Mouse (Mus musculus): ENCODE data around the gene Tyk2. TPM values are rescaled to one million over a fixed set of nuclear protein-coding genes. Genes with fewer than 3 reads are reported as not detected.
A peak's percentile ranks its signal among the peaks of the same experiment; 100 is the strongest.

Gene Tyk2
- total and polyA plus RNA-seq, 3 experiments: 16.6 to 19.0 (median 17.4) TPM

GRCm38 (mm10) chr9:21164072-21164471 is 33.0 kb upstream of the Tyk2 start:
- DNase-seq (ENCODE audit: low spot score) (no peak), ATAC-seq (ENCODE audit: extremely low read depth, insufficient number of reproducible peaks, low FRiP score, poor library complexity, severe bottlenecking) (no peak)
- peaks cover 39% of the 10 kb centered on the region for H3K4me1 ChIP-seq (ENCODE audit: insufficient read depth, low read depth, low read length)
- H3K36me3 ChIP-seq (replicated peaks): no peaks in the 10 kb centered on the region
- peaks cover 54% of the 10 kb centered on the region for H3K27me3 ChIP-seq (ENCODE audit: insufficient read depth, low read length)
- TF ChIP-seq TAL1 (conservative IDR thresholded peaks at IDR 0.05; ENCODE audit: low read depth, low read length): no peak
- TF ChIP-seq GATA1 (IDR thresholded peaks at IDR 0.05; ENCODE audit: borderline replicate concordance, low read length): no peak
- no peak for TF ChIP-seq CTCF (IDR thresholded peaks at IDR 0.05; ENCODE audit: low read depth, low read length)
- no peak overlapping the region for H3K4me3 ChIP-seq (ENCODE audit: low read depth, low read length)
- no peaks in the 10 kb centered on the region for H3K9me3 ChIP-seq (replicated peaks)

- Histone ChIP-seq H3K4me1 (ENCODE audit: insufficient read depth, low read depth, low read length) (peaks cover 32% of the 10 kb centered on the region), H3K9me3 (replicated peaks) (no peaks in the 10 kb centered on the region), H3K36me3 (replicated peaks) (no peaks in the 10 kb centered on the region), H3K4me3 (ENCODE audit: low read depth, low read length) (no peak overlapping the region), H3K27me3 (ENCODE audit: insufficient read depth, low read length) (peaks cover 54% of the 10 kb centered on the region)
- no peak for DNase-seq (ENCODE audit: low spot score)
- TF ChIP-seq POLR2AphosphoS5 (IDR thresholded peaks at IDR 0.05; ENCODE audit: insufficient replicate concordance, low read depth, low read length): no peak
- ATAC-seq (ENCODE audit: extremely low read depth, insufficient number of reproducible peaks, low FRiP score, poor library complexity, severe bottlenecking): no peak
These were observed 32.3 kb upstream of the Tyk2 start for GRCm38 (mm10) chr9:21163086-21164050.

GRCm38 (mm10) chr9:21161209-21161909 is 30.3 kb upstream of the Tyk2 start:
- H3K36me3 ChIP-seq (replicated peaks): no peaks in the 10 kb centered on the region
- peaks cover 43% of the 10 kb centered on the region for H3K27me3 ChIP-seq (ENCODE audit: insufficient read depth, low read length)
- peaks cover 28% of the 10 kb centered on the region for H3K4me1 ChIP-seq (ENCODE audit: insufficient read depth, low read depth, low read length)
- H3K4me3 ChIP-seq (ENCODE audit: low read depth, low read length): peak overlapping the region; percentile 73
- ATAC-seq (ENCODE audit: extremely low read depth, insufficient number of reproducible peaks, low FRiP score, poor library complexity, severe bottlenecking) (peak; percentile 80), DNase-seq (ENCODE audit: low spot score) (peak; percentile 90)
- H3K9me3 ChIP-seq (replicated peaks): no peaks in the 10 kb centered on the region
- TF ChIP-seq POLR2AphosphoS5 (IDR thresholded peaks at IDR 0.05; ENCODE audit: insufficient replicate concordance, low read depth, low read length) (no peak), TAL1 (conservative IDR thresholded peaks at IDR 0.05; ENCODE audit: low read depth, low read length) (no peak), GATA2 (IDR thresholded peaks at IDR 0.05; ENCODE audit: borderline replicate concordance, low read depth, low read length) (no peak), GATA1 (IDR thresholded peaks at IDR 0.05; ENCODE audit: borderline replicate concordance, low read length) (no peak), CTCF (IDR thresholded peaks at IDR 0.05; ENCODE audit: low read depth, low read length) (peak; percentile 90)

GRCm38 (mm10) chr9:21154787-21155186 is 23.7 kb upstream of the Tyk2 start:
- DNase-seq (ENCODE audit: low spot score) (no peak), ATAC-seq (ENCODE audit: extremely low read depth, insufficient number of reproducible peaks, low FRiP score, poor library complexity, severe bottlenecking) (no peak)
- Histone ChIP-seq H3K4me3 (ENCODE audit: low read depth, low read length) (no peak overlapping the region), H3K27me3 (ENCODE audit: insufficient read depth, low read length) (peaks cover 8% of the 10 kb centered on the region), H3K9me3 (replicated peaks) (no peaks in the 10 kb centered on the region), H3K4me1 (ENCODE audit: insufficient read depth, low read depth, low read length) (peaks cover 26% of the 10 kb centered on the region), H3K36me3 (replicated peaks) (no peaks in the 10 kb centered on the region)
- TF ChIP-seq TAL1 (conservative IDR thresholded peaks at IDR 0.05; ENCODE audit: low read depth, low read length): no peak
- TF ChIP-seq GATA2 (IDR thresholded peaks at IDR 0.05; ENCODE audit: borderline replicate concordance, low read depth, low read length): no peak
- TF ChIP-seq CTCF (IDR thresholded peaks at IDR 0.05; ENCODE audit: low read depth, low read length): no peak
- no peak for TF ChIP-seq POLR2AphosphoS5 (IDR thresholded peaks at IDR 0.05; ENCODE audit: insufficient replicate concordance, low read depth, low read length)
- no peak for TF ChIP-seq GATA1 (IDR thresholded peaks at IDR 0.05; ENCODE audit: borderline replicate concordance, low read length)

GRCm38 (mm10) chr9:21153833-21154232 is 22.8 kb upstream of the Tyk2 start:
- Histone ChIP-seq H3K27me3 (ENCODE audit: insufficient read depth, low read length) (peaks cover 8% of the 10 kb centered on the region), H3K4me1 (ENCODE audit: insufficient read depth, low read depth, low read length) (peaks cover 30% of the 10 kb centered on the region), H3K4me3 (ENCODE audit: low read depth, low read length) (no peak overlapping the region), H3K9me3 (replicated peaks) (no peaks in the 10 kb centered on the region), H3K36me3 (replicated peaks) (peaks cover 2% of the 10 kb centered on the region)
- DNase-seq (ENCODE audit: low spot score) (no peak), ATAC-seq (ENCODE audit: extremely low read depth, insufficient number of reproducible peaks, low FRiP score, poor library complexity, severe bottlenecking) (no peak)
- no peak for TF ChIP-seq TAL1 (conservative IDR thresholded peaks at IDR 0.05; ENCODE audit: low read depth, low read length)
- no peak for TF ChIP-seq GATA2 (IDR thresholded peaks at IDR 0.05; ENCODE audit: borderline replicate concordance, low read depth, low read length)
- TF ChIP-seq GATA1 (IDR thresholded peaks at IDR 0.05; ENCODE audit: borderline replicate concordance, low read length): no peak
- TF ChIP-seq CTCF (IDR thresholded peaks at IDR 0.05; ENCODE audit: low read depth, low read length): no peak
- TF ChIP-seq POLR2AphosphoS5 (IDR thresholded peaks at IDR 0.05; ENCODE audit: insufficient replicate concordance, low read depth, low read length): no peak

GRCm38 (mm10) chr9:21153331-21153730 is 22.3 kb upstream of the Tyk2 start:
- no peak overlapping the region for H3K4me3 ChIP-seq (ENCODE audit: low read depth, low read length)
- TF ChIP-seq CTCF (IDR thresholded peaks at IDR 0.05; ENCODE audit: low read depth, low read length) (no peak), POLR2AphosphoS5 (IDR thresholded peaks at IDR 0.05; ENCODE audit: insufficient replicate concordance, low read depth, low read length) (no peak), GATA1 (IDR thresholded peaks at IDR 0.05; ENCODE audit: borderline replicate concordance, low read length) (no peak), GATA2 (IDR thresholded peaks at IDR 0.05; ENCODE audit: borderline replicate concordance, low read depth, low read length) (no peak), TAL1 (conservative IDR thresholded peaks at IDR 0.05; ENCODE audit: low read depth, low read length) (no peak)
- peaks cover 5% of the 10 kb centered on the region for H3K36me3 ChIP-seq (replicated peaks)
- ATAC-seq (ENCODE audit: extremely low read depth, insufficient number of reproducible peaks, low FRiP score, poor library complexity, severe bottlenecking) (no peak), DNase-seq (ENCODE audit: low spot score) (no peak)
- no peaks in the 10 kb centered on the region for H3K9me3 ChIP-seq (replicated peaks)
- H3K27me3 ChIP-seq (ENCODE audit: insufficient read depth, low read length): peaks cover 8% of the 10 kb centered on the region
- peaks cover 35% of the 10 kb centered on the region for H3K4me1 ChIP-seq (ENCODE audit: insufficient read depth, low read depth, low read length)

All from G1E (cell line).